Mouse (Mus musculus) ES-E14 (cell line): ENCODE results near the gene Rnf169. TPM values are rescaled to one million over a fixed set of nuclear protein-coding genes. Genes with fewer than 3 reads are reported as not detected.

Experiments used
- DNase-seq: peaks from one replicate; pipeline ENCODE4 v3.0.0-alpha.2; 2013; ENCODE audit warnings: low read depth, low spot score
- H3K27ac ChIP-seq: 2 replicates; pipeline ENCODE4 v1.5.1; 2012; ENCODE audit warnings: low read depth, mild to moderate bottlenecking, low read length, moderate library complexity, mixed read lengths; ENCODE audit not compliant: poor library complexity, insufficient read depth, severe bottlenecking
- H3K36me3 ChIP-seq: 2 replicates; pipeline ENCODE4 v1.6.1; 2012; ENCODE audit warnings: mild to moderate bottlenecking, low read length, moderate library complexity, mixed read lengths; ENCODE audit not compliant: control insufficient read depth, poor library complexity, insufficient read depth, severe bottlenecking
- H3K4me1 ChIP-seq, 2 experiments: fragments of 150-350 bp in 1 of 2; sonication (generic) in 1 of 2; 2 replicates each; pipeline ENCODE4 v1.6.1; 2012; ENCODE audit warnings: low read length in 2 of 2, mild to moderate bottlenecking in 1 of 2, mixed read lengths in 1 of 2; ENCODE audit not compliant: control insufficient read depth in 2 of 2, insufficient read depth in 2 of 2, poor library complexity in 1 of 2
- H3K4me3 ChIP-seq, 2 experiments: fragments of 150-350 bp in 1 of 2; sonication (generic) in 1 of 2; 2 replicates each; pipeline ENCODE4 v1.5.1; 2012; ENCODE audit warnings: low read length in 2 of 2, low read depth in 1 of 2, mild to moderate bottlenecking in 1 of 2, mixed read lengths in 1 of 2; ENCODE audit not compliant: insufficient read depth in 1 of 2, poor library complexity in 1 of 2, severe bottlenecking in 1 of 2
- H3K9ac ChIP-seq: 2 replicates; pipeline ENCODE4 v1.6.1; 2012; ENCODE audit warnings: low read depth, mild to moderate bottlenecking, low read length, mixed read lengths; ENCODE audit not compliant: poor library complexity, insufficient read depth, severe bottlenecking
- H3K9me3 ChIP-seq: fragments of 150-350 bp; sonication (generic); 2 replicates; pipeline ENCODE4 v1.6.1; 2012; ENCODE audit warnings: low read depth, mild to moderate bottlenecking, low read length; ENCODE audit not compliant: control insufficient read depth, insufficient read depth
- CHD2 ChIP-seq: IDR thresholded peaks from 2 replicates; pipeline ENCODE4 v1.6.1; 2014; ENCODE audit warnings: mild to moderate bottlenecking, low read depth, low read length, inconsistent platforms
- HCFC1 ChIP-seq: IDR thresholded peaks from 2 replicates; pipeline ENCODE4 v1.6.1; 2012; ENCODE audit warnings: low read length, inconsistent platforms, borderline replicate concordance; ENCODE audit not compliant: insufficient read depth
- MAFK ChIP-seq: IDR thresholded peaks from 2 replicates; pipeline ENCODE4 v1.6.1; 2014; ENCODE audit warnings: mild to moderate bottlenecking, low read depth, low read length, inconsistent platforms; ENCODE audit not compliant: insufficient read depth
- ZC3H11A ChIP-seq: IDR thresholded peaks from 2 replicates; pipeline ENCODE4 v1.6.1; 2012; ENCODE audit warnings: low read depth, mild to moderate bottlenecking, inconsistent platforms, low read length, borderline replicate concordance
- ZNF384 ChIP-seq: IDR thresholded peaks from 2 replicates; pipeline ENCODE4 v1.6.1; 2012; ENCODE audit warnings: low read depth, low read length, inconsistent platforms
- in situ Hi-C, 2 experiments: fragments of 600-800 bp; cut with MboI; formaldehyde crosslinking; loops; one replicate each; pipeline ENCODE4 v1.15.1; 2025; ENCODE audit warnings: low sequenced_read_pairs in 2 of 2, inconsistent platforms in 1 of 2; ENCODE audit not compliant: unreplicated experiment in 2 of 2
- total RNA-seq: library from RNA; depleted of rRNA; stranded (reverse); fragments of 300-350 nt; gene quantifications from 2 replicates; pipeline ENCODE4 v1.2.3, GENCODE M21; 2012

The Rnf169 gene
- total RNA-seq, 1 experiment, result 19.2 TPM

- in situ Hi-C loops, result no loop called here
- TF ChIP-seq CHD2 (no peak), ZC3H11A (no peak), MAFK (no peak), ZNF384 (no peak), HCFC1 (no peak)
- H3K9ac ChIP-seq, result no peak overlapping the region
- no peaks in the 10 kb centered on the region for H3K36me3 ChIP-seq
- H3K4me1 ChIP-seq, result peaks cover 7 to 18% of the 10 kb centered on the region in 2 experiments
- no peak overlapping the region for H3K4me3 ChIP-seq
- H3K27ac ChIP-seq, result no peak overlapping the region
- H3K9me3 ChIP-seq, result no peaks in the 10 kb centered on the region
- no peak for DNase-seq
Measured at GRCm38 (mm10) chr7:99993159-99993558, 12.9 kb upstream of the Rnf169 start.

- H3K36me3 ChIP-seq, result no peaks in the 10 kb centered on the region
- no peak overlapping the region for H3K4me3 ChIP-seq
- TF ChIP-seq ZC3H11A (no peak), HCFC1 (no peak), CHD2 (no peak), ZNF384 (no peak), MAFK (no peak)
- in situ Hi-C loops, result no loop called here
- H3K27ac ChIP-seq, result no peak overlapping the region
- H3K9ac ChIP-seq, result no peak overlapping the region; the same call in 1 of the 2 replicates
- H3K9me3 ChIP-seq, result no peaks in the 10 kb centered on the region
- DNase-seq, result no peak
- peaks cover 7 to 18% of the 10 kb centered on the region in 2 experiments for H3K4me1 ChIP-seq
Measured at GRCm38 (mm10) chr7:99990990-99991707, 10.9 kb upstream of the Rnf169 start.

- Histone ChIP-seq H3K9ac (peak overlapping the region; percentile 23; the same call in 1 of the 2 replicates), H3K27ac (no peak overlapping the region), H3K4me3 (peak overlapping the region in 1 of 2 experiments; percentile 48; a peak in 1 of 4 replicates), H3K9me3 (no peaks in the 10 kb centered on the region), H3K4me1 (peaks cover 7 to 18% of the 10 kb centered on the region in 2 experiments), H3K36me3 (no peaks in the 10 kb centered on the region)
- in situ Hi-C loops, result no loop called here
- DNase-seq, result no peak
- no peak for TF ChIP-seq ZC3H11A
- no peak for TF ChIP-seq ZNF384
- TF ChIP-seq HCFC1, result no peak
- TF ChIP-seq MAFK, result no peak
- TF ChIP-seq CHD2, result no peak
Measured at GRCm38 (mm10) chr7:99989844-99990760, 9.9 kb upstream of the Rnf169 start.

DNA sequence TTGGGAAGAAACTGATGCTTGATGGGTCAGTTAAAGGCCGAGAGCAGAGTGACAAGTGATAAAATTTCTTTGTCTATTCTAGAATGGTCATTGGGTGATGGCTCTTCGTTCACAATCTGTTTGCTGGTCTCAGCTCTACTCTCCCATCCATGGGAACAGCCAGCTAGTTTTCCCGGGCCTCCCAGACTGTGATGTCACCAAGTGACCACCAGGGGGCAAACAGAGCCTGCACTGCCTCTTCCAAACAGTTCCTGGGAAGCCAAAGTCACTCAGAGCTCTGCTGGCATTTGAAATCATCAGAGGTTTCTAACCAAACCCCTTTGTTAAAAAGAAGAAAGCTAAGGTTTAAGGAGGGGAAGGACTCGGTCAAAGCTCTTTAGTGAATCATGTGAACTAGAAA, 8.5 kb upstream of the Rnf169 start:
- H3K4me1 ChIP-seq, result peaks cover 7 to 18% of the 10 kb centered on the region in 2 experiments
- H3K4me3 ChIP-seq, result no peak overlapping the region
- H3K27ac ChIP-seq, result no peak overlapping the region
- TF ChIP-seq CHD2, result no peak
- TF ChIP-seq ZC3H11A, result peak; percentile 45; the same call in 1 of the 2 replicates
- no peak for DNase-seq
- H3K9me3 ChIP-seq, result no peaks in the 10 kb centered on the region
- H3K9ac ChIP-seq, result no peak overlapping the region
- in situ Hi-C loops, result no loop called here
- no peaks in the 10 kb centered on the region for H3K36me3 ChIP-seq
